Mouse (Mus musculus) kidney, postnatal 36 days (tissue): ENCODE measurements around the gene Mterf4.

Source experiments
- DNase-seq, 2 experiments: peaks; one replicate each; pipeline ENCODE4 v3.0.0; 2021 to 2022; ENCODE audit warnings: mixed read lengths in 2 of 2

Gene Mterf4

DNA sequence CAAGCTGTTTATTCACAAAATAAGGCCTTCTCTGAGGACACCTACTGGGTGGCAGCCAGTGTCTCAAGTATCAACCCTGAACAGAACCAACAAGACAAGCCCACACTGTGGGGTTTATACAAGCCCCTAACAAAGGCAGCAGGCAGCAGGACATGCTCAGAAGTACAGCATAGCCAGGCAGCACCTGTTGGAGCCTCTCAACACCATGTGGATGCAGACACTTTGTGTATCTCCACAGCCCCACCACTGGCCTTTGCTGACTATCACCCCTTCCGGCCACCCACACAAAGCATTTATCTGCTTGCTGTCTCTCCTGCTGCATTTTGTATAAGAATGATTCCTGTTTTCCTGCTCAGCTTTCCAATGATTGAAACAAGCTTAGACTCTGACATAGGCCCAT lies 48.2 kb downstream of the Mterf4 start:
- DNase-seq = no peak

DNA sequence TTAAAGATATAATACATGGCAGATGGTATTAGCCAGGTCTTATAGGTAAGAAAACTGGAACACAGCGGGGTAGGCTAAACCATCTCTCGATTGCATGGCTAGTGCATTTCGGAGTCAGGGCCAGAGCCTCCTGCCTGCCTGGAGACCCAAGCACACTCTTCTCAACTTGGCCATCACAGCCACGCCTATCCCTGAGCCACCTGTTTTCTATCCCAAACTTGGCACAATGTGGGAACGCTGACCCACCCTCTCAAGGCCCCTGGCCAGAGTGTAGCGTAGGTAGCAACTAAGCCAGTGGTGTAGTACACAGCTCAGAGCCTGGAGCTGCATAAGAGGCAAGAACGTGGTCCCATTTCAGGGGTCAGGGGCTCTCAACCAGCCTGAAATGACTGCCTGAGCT lies 50.0 kb downstream of the Mterf4 start:
- DNase-seq = no peak

DNA sequence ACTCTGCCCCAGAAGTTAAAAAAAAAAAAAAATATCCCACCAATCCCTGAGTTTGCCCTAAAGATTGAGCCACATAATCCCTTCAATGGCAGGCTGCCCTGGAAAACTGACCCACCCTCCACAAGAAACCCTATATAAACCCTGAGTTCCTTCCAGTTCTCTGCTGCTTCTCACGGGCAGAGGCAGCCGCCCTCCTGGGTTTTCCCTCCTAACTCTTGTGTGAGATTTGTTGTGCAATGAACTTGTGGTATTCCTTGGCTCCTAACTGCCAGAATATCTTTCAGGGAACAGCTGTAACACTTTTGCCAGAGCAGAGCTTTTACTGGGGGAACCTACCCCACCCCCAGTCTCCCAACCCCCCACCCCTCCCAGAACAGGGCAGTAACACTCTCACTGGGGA lies 53.1 kb downstream of the Mterf4 start:
- no peak for DNase-seq
